Mouse (Mus musculus): ENCODE results near the gene Rbm17. TPM values are rescaled to one million over a fixed set of nuclear protein-coding genes. Genes with fewer than 3 reads are reported as not detected.

Gene Rbm17
- 155 to 168 TPM (median 161 TPM) in 4 replicates for total RNA-seq (2023)

GRCm38 (mm10) chr2:11604053-11604452 is at the start of gene Rbm17:
TSS of gene Rbm17 (minus strand) at chr2:11604153.

GRCm38 (mm10) chr2:11642451-11642941 is 38.5 kb upstream of the Rbm17 start, which contains the start of gene Il2ra:
TSS of gene Il2ra (plus strand) at chr2:11642807.

GRCm38 (mm10) chr2:11625890-11626289 is 21.9 kb upstream of the Rbm17 start, which contains the start of gene Gm17490:
TSS of gene Gm17490 (minus strand) at chr2:11626264.

GRCm38 (mm10) chr2:11553471-11554400 is 50.2 kb downstream of the Rbm17 start, which contains the start of gene Pfkfb3:
TSS of gene Pfkfb3 (minus strand) at chr2:11554077.

Other genes with a start within 250 kb of the Rbm17 start
- 43.1 to 48.4 TPM (median 44.3 TPM) in 4 replicates for gene Pfkfb3, start 50.1 kb downstream of the Rbm17 start, total RNA-seq (2023)
- gene Gm17490, start 22.1 kb upstream of the Rbm17 start, total RNA-seq (2023) = not detected in 4 replicates
- gene Il2ra, start 38.7 kb upstream of the Rbm17 start, total RNA-seq (2023) = 1.4 to 2.7 TPM (median 2.2 TPM) in 4 replicates
- gene Il15ra, start 101.1 kb upstream of the Rbm17 start, total RNA-seq (2023) = 4.3 to 8.8 TPM (median 6.2 TPM) in 4 replicates
- 54.5 to 63.9 TPM (median 55.7 TPM) in 4 replicates for gene Fbh1, start 173.4 kb upstream of the Rbm17 start, total RNA-seq (2023)
- gene Ankrd16, start 173.7 kb upstream of the Rbm17 start, total RNA-seq (2023) = 86.0 to 99.3 TPM (median 92.5 TPM) in 4 replicates

Data from B cell, adult 62 days (primary cell).